Mouse (Mus musculus): ENCODE measurements at regions not wholly inside any gene's neighbourhood (a gene's known extent, or its start where the extent isn't known, plus 50 kb on each side); places are given as distances from the start of the nearest gene placed in this dataset.

DNA sequence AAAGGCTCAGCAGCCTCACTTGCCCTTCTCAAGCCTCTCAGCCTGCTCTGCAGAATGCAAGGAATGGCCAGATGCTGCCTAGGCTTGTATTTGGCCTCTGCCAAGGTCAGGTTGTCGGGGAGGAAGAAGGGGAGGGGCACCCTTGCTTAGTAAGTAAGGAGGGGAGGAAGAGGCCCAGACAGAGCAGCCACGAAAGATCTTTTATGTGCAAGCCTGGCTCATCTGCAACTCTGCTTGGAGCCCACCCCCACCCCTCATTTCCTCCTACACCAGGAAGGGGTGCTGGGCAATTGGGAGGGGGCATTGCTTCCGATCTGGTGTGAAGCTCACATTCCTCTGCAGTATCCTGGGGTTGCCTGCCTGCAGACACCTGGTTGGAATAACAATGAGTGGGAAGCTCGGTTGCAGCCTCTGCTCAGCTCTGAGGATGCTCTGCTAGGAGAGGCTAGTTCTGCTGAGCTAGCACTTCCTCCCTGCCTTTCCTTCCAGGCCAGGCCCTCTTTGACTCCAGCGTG lies 1169.9 kb upstream of the A1bg start:
- Histone ChIP-seq H3K27me3 (ENCODE audit: control insufficient read depth, insufficient read depth, low read length) (no peaks in the 10 kb centered on the region), H3K4me1 (ENCODE audit: control insufficient read depth, insufficient read depth, low read length) (peaks cover 2% of the 10 kb centered on the region), H3K4me3 (no peak overlapping the region), H3K27ac (no peak overlapping the region), H3K79me2 (replicated peaks; ENCODE audit: control insufficient read depth, insufficient read depth, low read length) (no peaks in the 10 kb centered on the region), H3K9ac (ENCODE audit: low read depth, low read length) (no peak overlapping the region), H3K36me3 (ENCODE audit: control insufficient read depth, insufficient read depth, low read length) (no peaks in the 10 kb centered on the region)
- 27% methylated on average over 5 of the region's 5 CpGs for WGBS
- DNase-seq, result no peak
- TF ChIP-seq EP300 (IDR thresholded peaks at IDR 0.05; ENCODE audit: insufficient read depth, low read depth, low read length) (no peak), CTCF (IDR thresholded peaks at IDR 0.05) (no peak), POLR2A (IDR thresholded peaks at IDR 0.05; ENCODE audit: insufficient read depth, low read depth, low read length) (no peak)
- intact Hi-C loops (cut with DNase I), result no loop called here

DNA sequence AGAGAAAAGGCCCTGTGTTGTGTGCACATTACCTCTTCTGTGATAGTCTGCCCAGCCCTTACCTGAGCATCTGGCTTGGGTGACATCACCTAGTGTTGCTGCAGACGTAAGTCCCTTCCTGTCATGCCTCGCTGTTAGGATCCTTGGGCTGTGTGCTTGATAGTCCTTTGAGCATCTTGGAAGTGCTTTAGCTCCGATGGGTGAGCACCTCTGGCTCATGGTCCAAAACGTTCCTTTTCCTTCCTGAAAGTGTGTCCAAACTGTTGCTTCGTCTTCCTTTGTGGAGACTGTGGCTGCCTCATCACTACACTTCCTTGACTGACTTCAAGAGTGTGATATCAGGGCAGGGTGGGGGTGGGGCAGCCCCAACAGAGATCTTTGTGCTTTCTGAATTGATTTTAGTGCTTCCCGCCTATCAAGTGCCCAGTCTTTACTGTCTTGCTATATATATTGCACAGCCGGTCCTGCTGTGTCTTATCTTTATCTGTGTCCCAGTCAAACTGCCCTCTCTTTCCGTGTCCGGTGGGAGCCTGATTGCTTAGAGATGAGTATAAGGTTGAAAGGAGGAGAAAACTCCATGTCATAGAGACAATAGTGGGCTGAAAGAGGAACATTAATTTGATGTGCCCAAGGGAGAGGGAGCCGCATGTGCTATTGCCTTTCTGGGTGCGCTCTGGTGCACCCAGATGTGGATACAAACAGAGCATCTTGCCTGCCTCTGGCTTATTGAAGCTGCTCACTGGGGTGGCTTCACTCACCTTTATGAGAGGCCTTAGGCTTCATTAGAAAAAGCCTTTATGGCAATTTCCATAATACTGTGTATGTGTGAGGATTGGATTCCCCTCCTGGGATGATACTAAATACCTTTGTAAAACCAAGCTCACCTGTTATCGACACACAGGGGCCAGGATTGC lies 1169.2 kb upstream of the A1bg start:
- no peak for DNase-seq
- intact Hi-C loops (cut with DNase I), result no loop called here
- WGBS, result 62% methylated on average over 12 of the region's 12 CpGs

DNA sequence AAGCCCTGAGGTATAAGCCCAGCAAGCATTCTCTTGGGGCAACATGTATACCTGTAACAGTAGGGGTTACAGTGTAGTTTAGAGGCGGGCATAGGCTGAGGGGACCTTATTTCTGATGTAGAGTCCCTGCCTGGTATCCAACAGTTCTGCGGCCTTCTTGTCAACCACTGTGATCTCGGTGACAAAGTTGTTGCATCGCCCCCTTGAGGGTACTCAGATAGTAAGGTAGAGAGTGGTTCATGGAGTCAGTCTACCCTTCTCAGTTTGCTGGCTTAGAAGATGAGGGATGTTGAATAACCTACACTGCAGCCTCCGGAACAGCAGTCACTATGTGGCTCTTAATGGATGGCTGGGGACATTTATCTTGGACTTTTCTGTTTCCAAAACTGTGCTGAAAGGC lies 1168.3 kb upstream of the A1bg start:
- TF ChIP-seq CTCF (IDR thresholded peaks at IDR 0.05) (no peak), EP300 (IDR thresholded peaks at IDR 0.05; ENCODE audit: insufficient read depth, low read depth, low read length) (no peak), POLR2A (IDR thresholded peaks at IDR 0.05; ENCODE audit: insufficient read depth, low read depth, low read length) (no peak)
- peaks cover 2% of the 10 kb centered on the region for H3K4me1 ChIP-seq (ENCODE audit: control insufficient read depth, insufficient read depth, low read length)
- no peaks in the 10 kb centered on the region for H3K27me3 ChIP-seq (ENCODE audit: control insufficient read depth, insufficient read depth, low read length)
- no peak overlapping the region for H3K4me3 ChIP-seq
- no peak for DNase-seq
- intact Hi-C loops (cut with DNase I), result no loop called here
- H3K79me2 ChIP-seq (replicated peaks; ENCODE audit: control insufficient read depth, insufficient read depth, low read length), result no peaks in the 10 kb centered on the region
- no peak overlapping the region for H3K9ac ChIP-seq (ENCODE audit: low read depth, low read length)
- 96% methylated on average over 5 of the region's 5 CpGs for WGBS
- no peaks in the 10 kb centered on the region for H3K36me3 ChIP-seq (ENCODE audit: control insufficient read depth, insufficient read depth, low read length)
- no peak overlapping the region for H3K27ac ChIP-seq

More for the DNA sequence above, 1169.2 kb upstream of the A1bg start:
- H3K4me1 ChIP-seq (ENCODE audit: control insufficient read depth, insufficient read depth, low read length), result peaks cover 2% of the 10 kb centered on the region
- TF ChIP-seq POLR2A (IDR thresholded peaks at IDR 0.05; ENCODE audit: insufficient read depth, low read depth, low read length) (no peak), CTCF (IDR thresholded peaks at IDR 0.05) (no peak), EP300 (IDR thresholded peaks at IDR 0.05; ENCODE audit: insufficient read depth, low read depth, low read length) (no peak)
- no peak overlapping the region for H3K4me3 ChIP-seq
- H3K27me3 ChIP-seq (ENCODE audit: control insufficient read depth, insufficient read depth, low read length), result no peaks in the 10 kb centered on the region
- no peaks in the 10 kb centered on the region for H3K36me3 ChIP-seq (ENCODE audit: control insufficient read depth, insufficient read depth, low read length)
- no peaks in the 10 kb centered on the region for H3K79me2 ChIP-seq (replicated peaks; ENCODE audit: control insufficient read depth, insufficient read depth, low read length)
- no peak overlapping the region for H3K27ac ChIP-seq
- H3K9ac ChIP-seq (ENCODE audit: low read depth, low read length), result no peak overlapping the region

DNA sequence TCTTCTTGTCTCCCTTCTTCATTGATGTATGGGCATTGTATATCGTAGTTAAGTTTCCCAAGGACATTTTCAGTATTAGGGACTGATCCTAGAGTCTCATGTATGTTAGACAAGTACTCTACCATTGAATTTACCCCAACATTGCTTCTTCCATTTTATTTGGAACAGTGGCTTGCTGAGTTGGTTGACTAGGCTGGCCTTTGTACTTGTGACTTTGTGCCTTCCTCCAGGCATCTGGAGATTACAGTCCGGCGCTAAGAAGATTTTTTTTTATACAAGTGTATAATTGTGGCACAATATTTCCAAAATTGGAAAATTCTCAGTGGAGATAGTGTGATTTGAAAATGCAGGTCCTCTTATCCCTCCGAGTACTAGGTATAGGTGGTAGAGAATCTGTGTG lies 1165.5 kb upstream of the A1bg start:
- no peak for TF ChIP-seq POLR2A (IDR thresholded peaks at IDR 0.05; ENCODE audit: insufficient read depth, low read depth, low read length)
- no peak for TF ChIP-seq EP300 (IDR thresholded peaks at IDR 0.05; ENCODE audit: insufficient read depth, low read depth, low read length)
- no peak for TF ChIP-seq CTCF (IDR thresholded peaks at IDR 0.05)
- Histone ChIP-seq H3K9ac (ENCODE audit: low read depth, low read length) (no peak overlapping the region), H3K27ac (no peak overlapping the region), H3K4me1 (ENCODE audit: control insufficient read depth, insufficient read depth, low read length) (peaks cover 2% of the 10 kb centered on the region), H3K36me3 (ENCODE audit: control insufficient read depth, insufficient read depth, low read length) (no peaks in the 10 kb centered on the region), H3K4me3 (no peak overlapping the region), H3K79me2 (replicated peaks; ENCODE audit: control insufficient read depth, insufficient read depth, low read length) (no peaks in the 10 kb centered on the region), H3K27me3 (ENCODE audit: control insufficient read depth, insufficient read depth, low read length) (no peaks in the 10 kb centered on the region)
- intact Hi-C loops (cut with DNase I), result no loop called here
- DNase-seq, result no peak
- WGBS, result 97% methylated on average over 4 of the region's 4 CpGs

DNA sequence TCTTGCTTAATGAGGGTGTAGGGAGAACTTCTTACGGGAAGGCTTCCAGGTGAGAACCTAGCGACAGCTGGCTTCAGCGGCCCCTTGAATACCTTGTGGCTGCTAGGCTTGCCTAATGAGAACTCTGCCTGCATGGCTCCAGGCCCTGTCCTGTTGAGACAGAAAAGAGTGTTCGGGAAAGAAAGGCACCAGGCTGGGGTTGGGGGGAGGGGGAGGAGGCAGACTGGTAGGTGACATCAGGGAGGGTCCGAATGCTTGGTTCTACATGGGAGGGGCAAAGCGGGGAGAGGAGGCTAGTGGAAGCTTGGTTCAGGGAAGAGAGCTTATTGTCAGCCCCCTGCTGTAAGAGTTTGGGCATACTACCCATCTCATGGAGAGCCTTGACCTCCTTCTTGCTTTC lies 1164.9 kb upstream of the A1bg start:
- Histone ChIP-seq H3K36me3 (ENCODE audit: control insufficient read depth, insufficient read depth, low read length) (no peaks in the 10 kb centered on the region), H3K27me3 (ENCODE audit: control insufficient read depth, insufficient read depth, low read length) (no peaks in the 10 kb centered on the region), H3K79me2 (replicated peaks; ENCODE audit: control insufficient read depth, insufficient read depth, low read length) (no peaks in the 10 kb centered on the region), H3K9ac (ENCODE audit: low read depth, low read length) (no peak overlapping the region), H3K27ac (no peak overlapping the region), H3K4me3 (no peak overlapping the region), H3K4me1 (ENCODE audit: control insufficient read depth, insufficient read depth, low read length) (peaks cover 2% of the 10 kb centered on the region)
- 91% methylated on average over 6 of the region's 6 CpGs for WGBS
- DNase-seq, result no peak
- intact Hi-C loops (cut with DNase I), result no loop called here
- TF ChIP-seq POLR2A (IDR thresholded peaks at IDR 0.05; ENCODE audit: insufficient read depth, low read depth, low read length), result no peak
- no peak for TF ChIP-seq EP300 (IDR thresholded peaks at IDR 0.05; ENCODE audit: insufficient read depth, low read depth, low read length)
- no peak for TF ChIP-seq CTCF (IDR thresholded peaks at IDR 0.05)

DNA sequence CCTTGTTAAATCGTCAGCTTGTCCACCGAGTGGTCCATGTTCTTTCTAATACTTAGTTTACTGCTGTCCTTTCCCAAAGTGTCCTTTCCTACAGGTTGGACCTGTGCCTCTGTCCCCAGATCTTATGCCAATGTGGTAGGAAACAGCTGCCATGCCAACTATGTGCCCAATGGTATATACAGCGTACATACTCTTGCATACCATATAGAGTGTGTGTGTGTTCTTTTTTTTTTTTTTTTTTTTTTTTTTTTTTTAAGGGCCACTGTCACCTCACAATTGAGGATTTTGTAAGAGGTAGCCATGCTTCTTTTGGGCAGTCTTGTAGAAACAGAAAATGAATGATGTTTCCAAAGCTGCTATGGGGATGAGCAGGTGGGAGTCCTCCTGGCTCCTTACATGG lies 1163.2 kb upstream of the A1bg start:
- no peak for DNase-seq
- Histone ChIP-seq H3K9ac (ENCODE audit: low read depth, low read length) (no peak overlapping the region), H3K79me2 (replicated peaks; ENCODE audit: control insufficient read depth, insufficient read depth, low read length) (no peaks in the 10 kb centered on the region), H3K27me3 (ENCODE audit: control insufficient read depth, insufficient read depth, low read length) (no peaks in the 10 kb centered on the region), H3K4me1 (ENCODE audit: control insufficient read depth, insufficient read depth, low read length) (no peaks in the 10 kb centered on the region), H3K27ac (no peak overlapping the region), H3K4me3 (no peak overlapping the region), H3K36me3 (ENCODE audit: control insufficient read depth, insufficient read depth, low read length) (no peaks in the 10 kb centered on the region)
- TF ChIP-seq POLR2A (IDR thresholded peaks at IDR 0.05; ENCODE audit: insufficient read depth, low read depth, low read length), result no peak
- TF ChIP-seq CTCF (IDR thresholded peaks at IDR 0.05), result no peak
- no peak for TF ChIP-seq EP300 (IDR thresholded peaks at IDR 0.05; ENCODE audit: insufficient read depth, low read depth, low read length)
- 98% methylated on average over 3 of the region's 3 CpGs for WGBS
- intact Hi-C loops (cut with DNase I), result no loop called here

All from heart, adult 2 months (tissue).